Mouse (Mus musculus) E14TG2a.4 (cell line): ENCODE results near the gene Mcm2.

Source experiments
- H3K27me3 ChIP-seq: 2 replicates; pipeline ENCODE4 v1.6.1; 2014; ENCODE audit warnings: low read length, control low read depth; ENCODE audit not compliant: insufficient read depth
- H3K36me3 ChIP-seq: 2 replicates; pipeline ENCODE4 v1.6.1; 2014; ENCODE audit warnings: low read length, control low read depth; ENCODE audit not compliant: insufficient read depth
- H3K4me1 ChIP-seq: replicated peaks from 2 replicates; pipeline ENCODE4 v1.6.1; 2014; ENCODE audit warnings: low read depth, low read length, control low read depth
- H3K4me3 ChIP-seq: replicated peaks from 2 replicates; pipeline ENCODE4 v1.5.1; 2014; ENCODE audit warnings: mild to moderate bottlenecking, low read length
- H3K9me3 ChIP-seq: 2 replicates; pipeline ENCODE4 v1.6.1; 2014; ENCODE audit warnings: low read length, control low read depth
- CTCF ChIP-seq: conservative IDR thresholded peaks from 2 replicates; pipeline ENCODE4 v1.5.1; 2014; ENCODE audit warnings: low read length
- NANOG ChIP-seq: IDR thresholded peaks from 2 replicates; pipeline ENCODE4 v1.6.1; 2014; ENCODE audit warnings: borderline replicate concordance, low read length, mixed read lengths
- POU5F1 ChIP-seq: IDR thresholded peaks from 2 replicates; pipeline ENCODE4 v1.6.1; 2014; ENCODE audit warnings: low read length, borderline replicate concordance

Mcm2 gene

DNA sequence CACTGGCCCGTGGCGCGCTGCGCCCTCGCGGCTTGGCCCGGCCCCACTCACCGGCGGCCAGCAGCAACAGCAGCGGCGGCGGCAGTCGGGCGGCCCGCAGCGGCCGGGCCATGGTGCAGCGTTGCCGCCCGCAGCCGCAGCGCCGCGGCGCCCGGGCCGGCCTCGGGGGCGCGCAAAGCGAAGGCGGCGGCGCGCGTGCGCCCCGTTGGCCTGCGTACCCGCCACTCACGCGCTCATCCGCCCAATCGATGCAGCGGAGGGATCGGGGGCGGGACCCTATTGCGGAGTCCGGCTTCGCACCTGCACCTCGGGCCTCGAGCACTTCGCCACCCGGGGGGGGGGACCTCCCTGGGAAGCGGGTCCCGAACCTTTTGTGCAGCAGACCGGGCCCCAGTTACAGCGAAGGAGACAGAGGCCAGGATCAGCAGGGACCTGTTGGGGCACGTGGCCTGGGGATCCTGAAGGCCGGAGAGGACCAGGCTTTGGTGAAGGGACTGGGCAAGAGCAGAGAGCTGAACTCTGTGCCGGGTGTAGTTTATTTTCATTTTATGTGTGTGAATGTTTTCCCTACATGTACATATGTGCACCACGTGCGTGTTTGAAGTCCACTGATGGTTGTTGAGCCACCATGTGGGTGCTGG is 23.6 kb downstream of the Mcm2 start, which contains the start of gene Podxl2:
Podxl2 (minus strand) TSS at position 177 of the 641 bp plus-strand sequence.
- peak within 1 kb of the TSS; percentile 85 for H3K4me3 ChIP-seq
- no peak for TF ChIP-seq CTCF
- TF ChIP-seq POU5F1: no peak
- no peak for TF ChIP-seq NANOG
- H3K36me3 ChIP-seq: peaks cover 14% of the 10 kb centered on the region
- H3K9me3 ChIP-seq: 0 out of 2 replicates have a peak, but pooled peaks cover 2% of the 10 kb centered on the region
- H3K4me1 ChIP-seq: peaks cover 9% of the 10 kb centered on the region; the same call in 1 of the 2 replicates
- H3K27me3 ChIP-seq: peaks cover 59% of the 10 kb centered on the region

DNA sequence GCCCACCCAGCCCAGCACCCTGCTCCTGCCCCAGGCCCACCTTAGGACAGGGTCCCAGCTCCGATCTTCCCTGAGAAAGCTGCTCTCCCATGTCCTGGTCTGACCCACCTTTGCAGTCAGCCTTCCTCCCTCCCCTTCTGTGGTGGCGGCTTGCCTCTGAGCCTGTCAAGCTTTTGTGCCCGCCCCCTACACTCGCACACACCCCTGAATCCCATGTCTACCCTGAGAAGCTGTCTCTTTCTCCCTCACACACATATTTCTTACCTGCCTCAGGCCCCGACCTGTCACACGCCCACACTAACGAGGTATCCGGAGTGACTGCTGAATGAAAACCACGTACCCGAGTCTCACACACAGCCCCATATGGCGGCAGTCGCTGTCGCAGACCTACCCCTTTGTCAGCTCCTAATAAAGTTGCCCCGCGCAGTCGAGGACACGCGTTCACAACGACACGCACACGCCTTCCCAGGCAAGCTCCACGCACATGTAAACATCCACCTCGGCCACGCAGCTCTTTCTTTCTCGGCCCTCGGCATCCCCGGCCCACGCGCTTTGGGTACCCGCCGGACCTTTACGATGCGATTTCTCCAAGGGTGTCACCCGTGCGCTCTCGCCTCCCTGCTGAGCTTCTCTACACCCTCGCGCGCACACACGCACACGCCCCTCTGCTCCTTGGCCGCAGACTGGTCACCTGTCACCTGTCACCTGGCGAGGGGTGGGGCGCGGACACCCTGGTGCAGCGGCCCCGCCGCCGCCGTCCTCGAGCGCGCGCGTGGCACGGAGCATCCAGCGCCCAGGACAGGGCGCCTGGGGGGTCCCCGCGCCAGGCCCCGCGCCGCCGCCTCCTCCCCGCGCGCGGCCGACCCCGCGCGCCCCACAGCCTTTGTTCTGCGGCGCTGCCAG is 24.4 kb downstream of the Mcm2 start:
- peaks cover 62% of the 10 kb centered on the region for H3K27me3 ChIP-seq
- H3K4me1 ChIP-seq: peaks cover 9% of the 10 kb centered on the region; the same call in 1 of the 2 replicates
- H3K9me3 ChIP-seq: 0 out of 2 replicates have a peak, but pooled peaks cover 2% of the 10 kb centered on the region
- TF ChIP-seq CTCF: no peak
- TF ChIP-seq NANOG: no peak
- no peak for TF ChIP-seq POU5F1
- H3K36me3 ChIP-seq: peaks cover 11% of the 10 kb centered on the region
- peak overlapping the region; percentile 85 for H3K4me3 ChIP-seq

DNA sequence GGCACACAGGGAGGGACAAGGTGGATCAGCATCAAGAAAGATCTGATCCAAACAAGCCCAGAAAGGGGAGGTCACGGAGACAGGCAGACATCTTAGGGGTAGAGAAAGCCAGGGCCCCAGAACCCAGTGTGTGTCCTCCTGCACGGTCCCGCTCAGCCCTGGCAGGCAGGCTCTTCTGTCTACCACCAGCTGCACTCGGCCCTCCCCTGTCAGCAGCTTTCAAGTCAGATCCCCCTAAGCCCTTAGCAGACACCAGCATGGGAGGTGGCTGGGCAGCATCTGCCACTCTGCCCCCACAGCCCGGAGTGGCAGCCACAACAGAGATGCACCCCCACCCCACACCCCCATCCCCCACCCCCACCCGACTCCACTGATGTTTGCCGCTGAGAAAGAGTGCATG is 25.8 kb downstream of the Mcm2 start:
- Histone ChIP-seq H3K9me3 (0 out of 2 replicates have a peak, but pooled peaks cover 2% of the 10 kb centered on the region), H3K4me1 (peaks cover 9% of the 10 kb centered on the region; the same call in 1 of the 2 replicates), H3K4me3 (no peak overlapping the region), H3K36me3 (no peaks in the 10 kb centered on the region), H3K27me3 (peaks cover 62% of the 10 kb centered on the region)
- no peak for TF ChIP-seq NANOG
- no peak for TF ChIP-seq POU5F1
- TF ChIP-seq CTCF: no peak

DNA sequence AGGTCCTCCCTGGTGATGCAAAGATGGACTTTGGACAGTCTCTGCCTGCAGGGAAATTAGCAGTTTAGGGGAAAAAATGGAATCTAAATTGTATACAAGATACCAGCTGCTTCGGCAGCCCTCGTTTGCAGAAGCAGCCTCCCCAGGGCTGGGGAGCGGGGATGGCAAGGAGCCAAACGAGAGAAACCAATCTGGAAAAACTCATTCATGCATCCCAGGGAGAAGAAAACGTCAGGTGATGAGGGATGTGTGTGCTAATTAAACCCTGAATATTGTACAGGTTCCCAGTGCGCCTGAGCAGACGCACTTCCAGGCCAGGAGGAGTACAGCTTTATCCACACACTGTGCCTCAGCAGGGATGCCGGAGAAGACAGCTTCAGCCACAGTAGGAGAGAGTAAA is 27.0 kb downstream of the Mcm2 start:
- Histone ChIP-seq H3K27me3 (peaks cover 66% of the 10 kb centered on the region), H3K4me3 (no peak overlapping the region), H3K9me3 (0 out of 2 replicates have a peak, but pooled peaks cover 2% of the 10 kb centered on the region), H3K4me1 (peaks cover 9% of the 10 kb centered on the region; the same call in 1 of the 2 replicates), H3K36me3 (no peaks in the 10 kb centered on the region)
- TF ChIP-seq POU5F1 (no peak), NANOG (no peak), CTCF (no peak)

DNA sequence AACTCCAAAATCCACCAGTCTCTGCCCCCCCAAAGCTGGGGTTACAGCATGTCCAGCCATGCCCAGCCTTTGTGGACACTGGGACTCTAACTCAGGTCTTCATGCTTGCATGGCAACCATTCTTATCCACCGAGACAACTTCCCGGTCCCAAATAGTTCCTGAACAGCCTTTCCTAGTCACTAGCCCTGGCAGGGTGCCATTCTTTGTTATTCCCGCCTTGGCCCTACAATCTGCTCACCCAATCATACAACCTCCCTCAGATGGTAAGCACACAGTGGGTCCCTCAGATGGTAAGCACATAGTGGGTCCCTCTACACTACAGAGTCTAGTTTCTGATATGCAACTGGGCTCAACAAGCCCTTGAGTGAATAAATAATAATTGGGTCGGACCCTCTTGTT is 28.0 kb downstream of the Mcm2 start:
- TF ChIP-seq CTCF: no peak
- Histone ChIP-seq H3K4me1 (peaks cover 9% of the 10 kb centered on the region; the same call in 1 of the 2 replicates), H3K36me3 (no peaks in the 10 kb centered on the region), H3K4me3 (no peak overlapping the region), H3K27me3 (peaks cover 62% of the 10 kb centered on the region), H3K9me3 (0 out of 2 replicates have a peak, but pooled peaks cover 2% of the 10 kb centered on the region)

DNA sequence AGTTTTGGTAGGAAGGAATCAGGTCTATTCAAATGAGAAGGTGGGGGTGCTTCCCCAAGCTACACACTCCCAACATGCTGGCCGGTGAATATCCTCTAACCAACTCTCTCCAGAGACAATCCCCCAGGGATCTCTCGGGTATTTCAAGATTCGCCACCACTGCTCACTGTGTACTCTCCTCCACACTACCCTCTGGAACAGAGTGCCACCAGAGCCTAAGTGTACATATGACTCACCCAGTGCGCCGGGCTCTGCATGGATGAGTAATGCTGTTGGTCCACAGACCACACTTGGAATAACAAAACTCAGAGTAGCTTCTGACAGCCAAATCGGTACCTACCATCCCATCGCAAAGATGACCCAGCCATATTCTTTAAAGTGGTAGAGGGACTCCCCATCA is 29.1 kb downstream of the Mcm2 start:
- Histone ChIP-seq H3K27me3 (peaks cover 55% of the 10 kb centered on the region), H3K36me3 (no peaks in the 10 kb centered on the region), H3K9me3 (no peaks in the 10 kb centered on the region), H3K4me1 (peaks cover 18% of the 10 kb centered on the region; the same call in 1 of the 2 replicates), H3K4me3 (no peak overlapping the region)
- TF ChIP-seq NANOG: no peak
- no peak for TF ChIP-seq CTCF
- TF ChIP-seq POU5F1: no peak

DNA sequence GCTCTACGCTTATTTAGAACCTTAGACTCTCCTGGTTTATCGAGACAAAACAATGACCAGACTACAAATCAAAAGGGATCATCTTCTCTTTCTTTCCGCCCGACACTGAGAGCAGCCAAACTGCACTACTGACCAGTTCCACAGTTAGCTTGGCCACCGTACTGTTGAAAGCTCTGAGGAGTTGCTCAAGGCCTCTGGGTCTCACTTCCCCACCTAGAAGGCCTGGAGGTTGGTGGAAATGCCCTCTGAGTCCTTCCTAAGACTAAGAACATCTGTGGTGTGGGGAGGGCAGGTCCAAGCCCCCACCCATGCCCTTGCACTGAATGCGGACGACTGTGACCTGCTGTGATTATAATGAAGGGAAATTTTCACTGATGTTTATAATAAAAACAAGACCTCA is 32.9 kb downstream of the Mcm2 start:
- peaks cover 22% of the 10 kb centered on the region for H3K27me3 ChIP-seq
- H3K9me3 ChIP-seq: no peaks in the 10 kb centered on the region
- H3K4me1 ChIP-seq: 0 out of 2 replicates have a peak, but pooled peaks cover 10% of the 10 kb centered on the region
- TF ChIP-seq NANOG (no peak), CTCF (no peak), POU5F1 (no peak)
- H3K4me3 ChIP-seq: no peak overlapping the region
- no peaks in the 10 kb centered on the region for H3K36me3 ChIP-seq

DNA sequence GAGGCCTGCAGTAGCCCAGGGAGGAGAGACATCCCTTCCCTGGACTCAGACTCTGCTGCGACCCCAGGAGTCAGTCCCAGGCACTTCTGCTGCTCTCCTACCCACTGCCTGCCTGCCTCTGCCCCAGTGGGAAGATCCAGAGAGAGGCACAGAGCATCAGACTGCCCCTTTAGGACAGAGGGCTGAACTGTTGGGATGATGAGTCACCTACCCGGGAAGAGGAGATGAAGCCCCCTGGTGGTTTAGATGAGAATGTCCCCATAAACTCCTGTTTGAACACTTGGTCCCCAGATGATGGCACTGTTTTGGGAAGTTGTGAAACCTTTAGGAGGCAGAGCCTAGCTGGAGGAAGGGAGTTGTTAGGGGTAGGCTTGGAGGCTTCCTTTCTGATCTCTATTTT is 37.7 kb downstream of the Mcm2 start:
- TF ChIP-seq POU5F1 (no peak), CTCF (peak; percentile 73)
- no peak overlapping the region for H3K4me3 ChIP-seq
- H3K9me3 ChIP-seq: no peaks in the 10 kb centered on the region
- H3K36me3 ChIP-seq: no peaks in the 10 kb centered on the region
- H3K27me3 ChIP-seq: peaks cover 16% of the 10 kb centered on the region
- H3K4me1 ChIP-seq: 0 out of 2 replicates have a peak, but pooled peaks cover 15% of the 10 kb centered on the region
